Mouse (Mus musculus) liver, embryonic 11.5 days (tissue): ENCODE results near the gene Twf2. TPM values are rescaled to one million over a fixed set of nuclear protein-coding genes. Genes with fewer than 3 reads are reported as not detected.

Experiments used
- ATAC-seq: fragments of 200-750 bp; cut with Nextera tagmentation; replicated peaks from 2 replicates; pipeline ENCODE4 v1.8.0; 2017; ENCODE audit warnings: moderate number of reproducible peaks, mild to moderate bottlenecking, moderate TSS enrichment, moderate library complexity; ENCODE audit not compliant: low FRiP score
- DNase-seq: peaks from one replicate; pipeline ENCODE4 v3.0.0-alpha.2; 2017; ENCODE audit warnings: low spot score
- H3K27ac ChIP-seq: fragments of 300-500 bp; sonication (generic); 2 replicates; pipeline ENCODE4 v1.5.1; 2014; ENCODE audit warnings: mild to moderate bottlenecking, low read depth, low read length, control low read depth
- H3K27me3 ChIP-seq: fragments of 300-500 bp; sonication (generic); replicated peaks from 2 replicates; pipeline ENCODE4 v1.6.1; 2014; ENCODE audit warnings: low read length, mixed read lengths; ENCODE audit not compliant: control insufficient read depth, insufficient read depth
- H3K36me3 ChIP-seq: fragments of 300-500 bp; sonication (generic); 2 replicates; pipeline ENCODE4 v1.6.1; 2014; ENCODE audit warnings: mild to moderate bottlenecking, low read length, moderate library complexity, mixed read lengths; ENCODE audit not compliant: control insufficient read depth, insufficient read depth
- H3K4me1 ChIP-seq: fragments of 300-500 bp; sonication (generic); replicated peaks from 2 replicates; pipeline ENCODE4 v1.6.1; 2014; ENCODE audit warnings: low read length, mixed read lengths; ENCODE audit not compliant: control insufficient read depth, insufficient read depth
- H3K4me2 ChIP-seq: fragments of 300-500 bp; sonication (generic); 2 replicates; pipeline ENCODE4 v1.6.1; 2014; ENCODE audit warnings: mild to moderate bottlenecking, control low read depth, moderate library complexity
- H3K4me3 ChIP-seq: fragments of 300-500 bp; sonication (generic); 2 replicates; pipeline ENCODE4 v1.5.1; 2014; ENCODE audit warnings: low read depth, low read length, control low read depth
- H3K9ac ChIP-seq: fragments of 300-500 bp; sonication (generic); 2 replicates; pipeline ENCODE4 v1.6.1; 2014; ENCODE audit warnings: low read depth, low read length, control low read depth
- H3K9me3 ChIP-seq: fragments of 300-500 bp; sonication (generic); 2 replicates; pipeline ENCODE4 v1.6.1; 2016; ENCODE audit warnings: low read length, inconsistent platforms, mixed read lengths; ENCODE audit not compliant: control insufficient read depth
- WGBS: fragments of 180-500 bp; shearing (Covaris S2); extraction: QIAGEN DNeasy Blood & Tissue Kit; methylation state at CpG from one replicate; pipeline ENCODE4 v1.1.7; 2014; 5-methylcytosine and 5-hydroxymethylcytosine counted together
- polyA plus RNA-seq: library from polyadenylated mRNA; unstranded; fragments of >200 nt; fragmentation: Nextera tagmentation; extraction: Ambion mirVana; gene quantifications from 2 replicates; pipeline ENCODE4 v1.2.1, GENCODE M21; 2014

Gene Twf2
- polyA plus RNA-seq, 1 experiment from 2014 or later: 58.4 TPM

DNA sequence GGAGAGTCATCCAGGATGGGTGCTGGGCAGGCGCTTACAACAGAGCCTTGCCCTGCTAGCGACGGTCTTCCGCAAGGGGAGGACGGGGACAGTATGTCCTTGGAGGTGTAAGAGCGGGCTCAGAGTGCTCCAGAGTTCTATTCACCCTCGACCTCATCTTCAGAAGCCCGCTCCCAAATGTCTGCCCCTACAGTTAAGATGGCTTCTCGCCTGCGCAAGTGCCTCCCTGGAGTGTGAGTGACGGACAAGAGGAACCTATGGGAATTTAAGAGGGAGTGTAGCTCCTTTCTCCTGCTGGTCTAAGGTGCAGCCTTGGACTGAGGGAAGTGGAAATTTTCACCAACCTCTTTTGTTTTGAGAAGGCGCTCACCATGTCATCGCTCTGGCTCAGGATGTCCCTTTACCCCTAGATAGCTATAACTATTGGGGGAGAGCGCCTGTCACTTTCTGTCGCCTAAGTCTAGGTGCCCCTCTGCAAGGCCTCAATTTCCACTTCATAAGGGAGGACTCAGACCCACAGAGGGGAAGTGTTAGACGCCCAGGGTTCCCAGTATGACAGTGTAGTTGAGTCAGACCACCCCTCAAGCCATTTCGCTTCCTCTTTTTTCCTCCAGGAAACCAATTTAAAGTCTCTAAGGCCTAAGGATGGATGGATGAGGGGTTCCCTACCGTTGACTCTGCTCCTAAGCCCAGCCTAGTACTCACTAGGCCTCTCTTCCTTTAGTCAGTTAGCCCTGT lies 3.2 kb upstream of the Twf2 start, which contains the start of gene Ppm1m:
Ppm1m (minus strand) TSS at position 212 of the 738 bp plus-strand sequence.
- peak within 1 kb of the TSS; percentile 69 for H3K4me2 ChIP-seq
- H3K27me3 ChIP-seq: no peaks in the 10 kb centered on the region
- peak within 1 kb of the TSS; percentile 75 for H3K4me3 ChIP-seq
- 38% methylated on average over 18 of the region's 18 CpGs for WGBS
- ATAC-seq (no peak; the same call in 1 of the 2 replicates), DNase-seq (no peak)
- no peaks in the 10 kb centered on the region for H3K36me3 ChIP-seq
- H3K9ac ChIP-seq: peak within 1 kb of the TSS; percentile 75
- no peaks in the 10 kb centered on the region for H3K9me3 ChIP-seq
- H3K4me1 ChIP-seq: peaks cover 30% of the 10 kb centered on the region
- H3K27ac ChIP-seq: peak within 1 kb of the TSS; percentile 47

- H3K4me1 ChIP-seq: peaks cover 31% of the 10 kb centered on the region
- DNase-seq (no peak), ATAC-seq (no peak)
- peak overlapping the region; percentile 73 for H3K4me3 ChIP-seq
- H3K27ac ChIP-seq: no peak overlapping the region
- peak overlapping the region; percentile 17; the same call in 1 of the 2 replicates for H3K9ac ChIP-seq
- WGBS: 84% methylated on average over 3 of the region's 3 CpGs
- peak overlapping the region; percentile 92 for H3K4me2 ChIP-seq
- H3K27me3 ChIP-seq: no peaks in the 10 kb centered on the region
- no peaks in the 10 kb centered on the region for H3K36me3 ChIP-seq
- no peaks in the 10 kb centered on the region for H3K9me3 ChIP-seq
Observed at GRCm38 (mm10) chr9:106201895-106202294, 1.0 kb upstream of the Twf2 start.

DNA sequence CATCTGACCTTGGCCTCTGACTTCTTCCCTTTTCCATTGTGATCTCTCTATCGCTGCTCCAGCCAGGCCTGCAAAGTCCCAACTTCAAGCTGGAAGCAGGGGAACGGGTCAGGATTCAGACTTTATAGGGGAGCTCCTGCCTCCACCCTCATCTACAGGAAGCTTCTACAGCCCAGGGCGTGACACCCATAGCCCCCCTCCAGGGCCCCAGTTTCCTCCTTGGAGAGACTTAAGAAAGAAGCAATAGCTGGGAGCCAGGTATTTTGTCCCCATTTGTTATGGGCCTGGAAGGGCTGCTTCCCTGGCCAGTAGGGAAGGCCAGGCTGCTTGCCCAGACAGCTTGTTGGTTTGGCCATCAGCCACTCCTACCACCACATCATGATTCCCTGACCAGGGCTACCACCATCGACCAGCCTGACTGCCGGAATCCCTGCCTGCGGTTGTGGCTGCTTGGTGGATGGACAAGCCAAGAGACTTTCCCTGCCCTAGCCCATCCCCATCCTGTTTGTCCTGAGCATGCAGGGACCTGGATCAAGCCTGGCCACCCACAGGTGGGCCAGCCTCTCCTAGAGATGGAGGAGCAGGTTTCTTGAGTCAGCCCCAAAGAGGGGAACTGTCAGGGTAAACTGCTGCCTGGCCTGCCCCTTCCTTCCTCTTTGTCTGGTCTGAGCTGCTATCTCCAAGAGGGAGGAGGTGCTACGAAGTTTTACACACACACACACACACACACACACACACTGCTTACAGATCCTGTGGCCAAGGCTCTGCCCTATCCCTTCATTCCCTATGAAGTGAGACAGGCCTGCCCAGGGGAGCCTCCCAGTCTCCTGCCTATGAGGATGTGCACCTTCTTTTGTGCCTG lies 1.3 kb downstream of the Twf2 start:
- Histone ChIP-seq H3K36me3 (peaks cover 3% of the 10 kb centered on the region; the same call in 1 of the 2 replicates), H3K27me3 (no peaks in the 10 kb centered on the region), H3K4me1 (peaks cover 28% of the 10 kb centered on the region), H3K9ac (peak overlapping the region; percentile 48), H3K9me3 (no peaks in the 10 kb centered on the region), H3K4me2 (peak overlapping the region; percentile 92), H3K4me3 (peak overlapping the region; percentile 73), H3K27ac (peak overlapping the region; percentile 62; the same call in 1 of the 2 replicates)
- ATAC-seq: no peak
- no peak for DNase-seq
- 47% methylated on average over 7 of the region's 7 CpGs for WGBS

GRCm38 (mm10) chr9:106205713-106206290 lies 2.9 kb downstream of the Twf2 start:
- 78% methylated on average over 7 of the region's 7 CpGs for WGBS
- Histone ChIP-seq H3K9me3 (no peaks in the 10 kb centered on the region), H3K4me2 (no peak overlapping the region), H3K4me3 (no peak overlapping the region), H3K27ac (no peak overlapping the region), H3K27me3 (no peaks in the 10 kb centered on the region), H3K36me3 (peaks cover 3% of the 10 kb centered on the region; the same call in 1 of the 2 replicates), H3K9ac (no peak overlapping the region), H3K4me1 (peaks cover 20% of the 10 kb centered on the region)
- DNase-seq (no peak), ATAC-seq (no peak)

DNA sequence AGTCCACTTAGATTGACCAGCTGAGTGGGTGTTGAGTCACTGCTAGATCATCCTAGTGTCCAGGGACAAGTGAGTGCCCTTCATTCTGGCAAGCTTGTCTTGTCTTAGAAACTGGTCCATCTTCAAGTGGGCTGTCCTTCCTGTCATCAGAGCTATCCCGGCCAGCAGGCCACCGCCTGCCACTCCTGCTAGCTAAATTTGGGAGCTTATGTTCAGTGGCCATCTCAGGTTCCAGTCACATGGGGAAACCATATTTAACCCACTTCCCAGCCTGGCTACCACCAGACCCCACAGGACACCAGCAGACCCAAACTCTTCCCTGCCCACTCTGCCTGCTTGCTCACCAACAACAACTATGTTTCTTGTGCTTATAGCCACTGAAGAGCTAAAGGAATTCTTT lies 3.6 kb downstream of the Twf2 start:
- no peak overlapping the region for H3K9ac ChIP-seq
- ATAC-seq (no peak), DNase-seq (no peak)
- no peaks in the 10 kb centered on the region for H3K27me3 ChIP-seq
- WGBS: 79% methylated on average over 2 of the region's 2 CpGs
- no peak overlapping the region for H3K4me3 ChIP-seq
- no peak overlapping the region for H3K4me2 ChIP-seq
- H3K27ac ChIP-seq: no peak overlapping the region
- H3K36me3 ChIP-seq: peaks cover 3% of the 10 kb centered on the region; the same call in 1 of the 2 replicates
- H3K9me3 ChIP-seq: no peaks in the 10 kb centered on the region
- H3K4me1 ChIP-seq: peaks cover 22% of the 10 kb centered on the region

DNA sequence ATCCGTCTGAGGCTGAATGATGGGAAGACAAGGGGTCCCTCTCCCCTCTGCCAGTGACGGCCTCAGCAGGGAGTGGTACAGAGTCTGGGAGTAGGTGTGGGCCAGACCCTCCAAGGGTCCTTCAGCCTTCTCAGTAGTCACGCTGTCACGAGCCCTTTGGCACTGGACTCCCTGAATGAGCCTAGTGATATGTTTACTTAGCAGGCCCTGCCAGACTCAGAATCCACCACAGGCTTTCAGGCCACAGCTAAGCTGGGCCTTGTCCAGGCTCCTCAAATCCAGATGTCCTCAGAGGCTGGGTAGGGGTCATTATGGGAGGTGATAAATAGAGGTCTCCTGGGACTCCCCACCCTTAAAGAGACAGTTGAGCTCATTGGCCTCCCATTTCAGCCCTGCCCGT lies 5.3 kb downstream of the Twf2 start:
- Histone ChIP-seq H3K9me3 (no peaks in the 10 kb centered on the region), H3K9ac (no peak overlapping the region), H3K4me1 (peaks cover 21% of the 10 kb centered on the region), H3K4me3 (no peak overlapping the region), H3K27me3 (no peaks in the 10 kb centered on the region), H3K4me2 (no peak overlapping the region), H3K27ac (no peak overlapping the region), H3K36me3 (peaks cover 5% of the 10 kb centered on the region; the same call in 1 of the 2 replicates)
- DNase-seq: no peak
- 87% methylated on average over 5 of the region's 5 CpGs for WGBS
- ATAC-seq: no peak

- H3K9me3 ChIP-seq: no peaks in the 10 kb centered on the region
- ATAC-seq: no peak
- H3K4me1 ChIP-seq: 0 out of 2 replicates have a peak, but pooled peaks cover 5% of the 10 kb centered on the region
- H3K4me2 ChIP-seq: no peak overlapping the region
- no peaks in the 10 kb centered on the region for H3K27me3 ChIP-seq
- no peak overlapping the region for H3K9ac ChIP-seq
- peaks cover 14% of the 10 kb centered on the region; the same call in 1 of the 2 replicates for H3K36me3 ChIP-seq
- WGBS: 87% methylated on average over 4 of the region's 4 CpGs
- DNase-seq: no peak
- H3K4me3 ChIP-seq: no peak overlapping the region
- H3K27ac ChIP-seq: no peak overlapping the region
Observed at GRCm38 (mm10) chr9:106209954-106210353, 7.0 kb downstream of the Twf2 start.

- Histone ChIP-seq H3K27me3 (no peaks in the 10 kb centered on the region), H3K27ac (no peak overlapping the region), H3K4me1 (0 out of 2 replicates have a peak, but pooled peaks cover 5% of the 10 kb centered on the region), H3K4me3 (no peak overlapping the region), H3K36me3 (peaks cover 15% of the 10 kb centered on the region; the same call in 1 of the 2 replicates), H3K9ac (peak overlapping the region; percentile 39; the same call in 1 of the 2 replicates), H3K9me3 (no peaks in the 10 kb centered on the region), H3K4me2 (peak overlapping the region; percentile 60)
- no peak for DNase-seq
- WGBS: 67% methylated on average over 9 of the region's 9 CpGs
- ATAC-seq: no peak
Observed at GRCm38 (mm10) chr9:106210853-106211609, 8.1 kb downstream of the Twf2 start.
